Mouse (Mus musculus) urinary bladder, adult 18-20 months (tissue): Measurements from ENCODE around the gene Vtcn1.

Experiments used
- DNase-seq, 2 experiments: peaks; one replicate each; pipeline ENCODE4 v3.0.0; 2022; ENCODE audit warnings: low spot score in 2 of 2, mixed read lengths in 2 of 2

Vtcn1 gene

GRCm38 (mm10) chr3:100856050-100856815 is 31.0 kb downstream of the Vtcn1 start:
- peak in 1 of 2 experiments; percentile 14 for DNase-seq

- DNase-seq, result peak in 1 of 2 experiments; percentile 2
Observed at GRCm38 (mm10) chr3:100857139-100857538, 31.9 kb downstream of the Vtcn1 start.

GRCm38 (mm10) chr3:100858334-100859002 is 33.2 kb downstream of the Vtcn1 start:
- peak in 1 of 2 experiments; percentile 17 for DNase-seq

- DNase-seq, result no peak
Observed at GRCm38 (mm10) chr3:100861307-100862303, 36.3 kb downstream of the Vtcn1 start.

GRCm38 (mm10) chr3:100866946-100867345 is 41.7 kb downstream of the Vtcn1 start:
- no peak for DNase-seq

- DNase-seq, result no peak
Observed at GRCm38 (mm10) chr3:100877057-100877456, 51.8 kb downstream of the Vtcn1 start.

- no peak for DNase-seq
Observed at GRCm38 (mm10) chr3:100881403-100881802, 56.1 kb downstream of the Vtcn1 start.

GRCm38 (mm10) chr3:100881843-100882634 is 56.8 kb downstream of the Vtcn1 start:
- DNase-seq, result no peak

GRCm38 (mm10) chr3:100889234-100889633 is 64.0 kb downstream of the Vtcn1 start:
- no peak for DNase-seq

- no peak for DNase-seq
Observed at GRCm38 (mm10) chr3:100890406-100890805, 65.1 kb downstream of the Vtcn1 start.

- peak in 1 of 2 experiments; percentile 34 for DNase-seq
Observed at GRCm38 (mm10) chr3:100892383-100893335, 67.4 kb downstream of the Vtcn1 start.

- no peak for DNase-seq
Observed at GRCm38 (mm10) chr3:100895500-100895899, 70.2 kb downstream of the Vtcn1 start.

- peak in 1 of 2 experiments; percentile 9 for DNase-seq
Observed at GRCm38 (mm10) chr3:100906128-100906527, 80.9 kb downstream of the Vtcn1 start.

GRCm38 (mm10) chr3:100906916-100907315 is 81.7 kb downstream of the Vtcn1 start:
- no peak for DNase-seq

- DNase-seq, result no peak
Observed at GRCm38 (mm10) chr3:100908594-100908993, 83.3 kb downstream of the Vtcn1 start.

- no peak for DNase-seq
Observed at GRCm38 (mm10) chr3:100910621-100911020, 85.4 kb downstream of the Vtcn1 start.

GRCm38 (mm10) chr3:100911026-100911425 is 85.8 kb downstream of the Vtcn1 start:
- DNase-seq, result no peak

GRCm38 (mm10) chr3:100911498-100912213 is 86.4 kb downstream of the Vtcn1 start:
- DNase-seq, result no peak

GRCm38 (mm10) chr3:100916844-100917243 is 91.6 kb downstream of the Vtcn1 start:
- no peak for DNase-seq
